Mouse (Mus musculus): Measurements from ENCODE around the gene Mapkapk2.
"Not testable (repeated sequence)": the region's sequence is repeated elsewhere in the genome, so short reads cannot be mapped to it uniquely, and the experiment has no call there.

The Mapkapk2 gene

DNA sequence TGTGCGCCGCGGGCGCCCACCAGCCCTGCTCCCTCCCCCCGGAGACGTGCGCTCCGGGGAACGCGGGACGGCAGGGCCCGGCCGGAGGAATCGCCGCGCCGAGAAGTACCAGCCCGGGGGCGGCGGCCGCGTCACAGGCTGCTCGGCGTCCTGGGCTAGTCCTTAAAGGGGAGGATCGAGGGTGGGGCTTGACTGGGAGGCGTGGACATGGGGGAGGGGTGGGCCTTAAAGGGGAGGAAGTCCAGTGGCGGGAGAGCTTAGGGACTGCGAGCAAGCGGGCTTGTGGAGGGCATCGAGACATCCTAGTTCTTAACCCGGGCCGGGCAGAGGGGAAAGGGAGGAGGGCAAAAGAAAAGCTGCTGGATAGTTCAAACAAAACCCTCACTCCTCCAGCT lies at the start of gene Mapkapk2:
Gene Mapkapk2, minus strand, starts transcription at position 127 of the 395 bp plus-strand sequence.
- peak; percentile 97 for DNase-seq (ENCODE audit: low read depth, low spot score)

DNA sequence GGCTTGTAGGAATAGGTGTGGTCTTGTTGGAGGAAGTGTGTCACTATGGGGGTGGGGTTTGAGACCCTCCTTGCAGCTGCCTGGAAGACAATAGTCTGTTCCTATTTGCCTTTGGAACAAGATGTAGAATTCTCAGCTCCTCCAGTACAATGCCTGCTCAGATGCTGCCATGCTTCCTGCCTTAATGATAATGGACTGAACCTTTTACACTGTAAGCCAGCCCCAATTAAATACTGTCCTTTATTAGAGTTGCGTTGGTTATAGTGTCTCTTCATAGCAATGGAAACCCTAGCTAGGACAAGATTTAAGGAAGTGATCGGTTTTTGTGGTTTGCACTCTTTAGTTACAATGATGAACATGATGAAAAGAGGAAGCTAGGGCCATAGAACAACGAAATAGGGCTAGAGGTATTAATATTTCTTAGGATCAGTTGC lies 48.6 kb upstream of the Mapkapk2 start:
- DNase-seq (ENCODE audit: low read depth, low spot score) = peak; percentile 64

DNA sequence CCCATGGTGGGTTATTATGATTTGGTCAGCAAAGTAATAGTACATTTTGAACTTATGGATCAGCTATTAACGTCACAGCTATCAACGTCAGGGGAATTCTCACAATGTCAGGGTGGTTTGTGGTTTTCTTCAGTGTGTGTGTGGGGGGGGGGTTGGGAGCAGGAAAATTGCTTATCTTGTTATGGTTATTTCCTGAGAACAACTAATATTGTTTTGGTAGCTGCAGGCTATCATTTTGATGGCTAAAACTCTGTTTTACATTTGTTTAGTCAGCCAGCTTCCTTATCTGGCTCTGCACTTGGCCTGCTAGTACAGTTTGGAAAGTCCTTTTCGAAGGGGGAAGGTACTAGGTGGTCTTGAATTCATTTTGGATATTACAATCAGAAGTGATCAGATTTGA lies 47.6 kb upstream of the Mapkapk2 start:
- DNase-seq (ENCODE audit: low read depth, low spot score) = not testable (repeated sequence)

DNA sequence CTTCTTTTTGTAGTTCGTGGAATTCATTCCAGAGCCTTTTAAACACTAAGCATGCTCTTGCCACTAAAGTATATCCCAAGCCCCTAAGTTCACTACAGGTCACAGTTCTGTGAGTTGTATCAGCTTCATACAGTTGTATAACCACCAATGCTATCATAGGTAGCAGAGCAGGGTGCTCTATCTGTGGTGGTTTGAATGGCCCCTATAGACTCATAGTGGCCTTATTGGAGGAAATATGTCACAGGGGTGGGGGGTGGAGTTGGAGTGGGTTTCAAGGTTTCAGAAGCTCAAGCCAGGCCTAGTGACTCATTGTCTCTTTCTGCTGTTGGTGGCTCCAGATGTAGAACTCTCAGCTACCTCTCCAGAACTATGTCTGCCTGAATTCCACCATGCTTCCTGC lies 44.8 kb upstream of the Mapkapk2 start:
- no peak for DNase-seq (ENCODE audit: low read depth, low spot score)

DNA sequence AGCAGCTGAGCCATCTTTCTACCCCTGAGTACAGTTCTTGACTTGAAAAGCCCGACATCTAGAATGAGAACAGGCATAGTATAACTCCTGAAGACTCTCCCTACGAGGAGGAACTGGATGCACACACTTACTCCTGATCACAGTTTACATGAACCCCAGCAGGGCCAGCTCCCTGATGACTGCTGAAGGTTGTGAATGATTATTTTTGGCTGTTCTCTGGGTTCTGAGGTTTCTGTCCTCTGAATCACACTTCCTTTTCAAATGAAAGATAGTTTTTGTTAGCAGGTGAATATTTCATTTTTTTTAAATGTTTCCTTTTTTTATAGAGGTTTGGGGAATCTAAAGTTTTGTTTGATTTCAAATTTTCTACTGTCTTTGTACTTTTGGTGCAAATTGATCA lies 43.8 kb upstream of the Mapkapk2 start:
- no peak for DNase-seq (ENCODE audit: low read depth, low spot score)

DNA sequence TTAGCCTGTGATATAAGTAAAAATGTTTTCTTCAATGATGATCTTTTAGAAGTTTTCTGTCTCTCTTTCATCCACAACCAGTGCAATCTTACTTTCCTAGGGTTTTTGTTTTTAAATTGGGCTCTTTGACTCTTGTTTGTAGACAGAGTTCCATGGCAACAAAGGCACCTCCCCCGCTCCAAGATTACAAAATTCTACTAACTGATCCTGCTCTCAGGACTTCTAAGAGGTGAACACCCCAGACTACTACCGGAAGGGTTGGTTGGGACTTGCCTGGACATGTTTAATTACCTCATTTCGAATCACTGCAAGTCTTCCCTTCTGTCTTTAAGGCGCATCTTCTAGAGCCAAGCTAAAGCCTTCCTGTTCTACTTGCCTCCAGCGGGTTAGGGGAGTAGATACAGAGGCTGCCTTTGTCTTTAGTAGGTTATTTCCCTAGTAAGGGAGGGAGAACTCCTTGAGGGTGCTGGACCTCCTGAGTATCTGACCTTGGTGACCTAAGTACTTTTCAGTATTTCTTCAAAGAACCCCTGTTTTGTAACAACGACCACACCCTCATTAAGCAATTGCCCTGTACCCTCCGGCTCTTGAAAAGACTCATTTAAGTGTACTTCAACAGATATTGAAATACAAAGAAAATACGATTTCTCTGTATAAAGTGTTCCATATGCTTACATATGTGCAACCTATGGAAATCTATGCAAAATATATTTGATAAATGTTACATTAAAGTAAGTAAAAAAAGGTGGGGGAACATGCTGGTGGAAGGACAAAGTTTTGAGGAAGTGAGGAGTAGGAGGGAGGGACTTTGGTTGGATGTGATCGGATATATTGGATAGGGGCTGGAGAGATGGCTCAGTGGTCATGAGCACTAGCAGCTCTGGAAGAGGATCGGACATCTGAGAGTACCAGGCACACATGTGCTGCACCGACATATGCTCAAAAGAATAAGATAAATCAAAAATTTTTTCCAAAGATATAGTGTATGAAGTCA lies 41.8 kb upstream of the Mapkapk2 start:
- DNase-seq (ENCODE audit: low read depth, low spot score) = peak; percentile 95

DNA sequence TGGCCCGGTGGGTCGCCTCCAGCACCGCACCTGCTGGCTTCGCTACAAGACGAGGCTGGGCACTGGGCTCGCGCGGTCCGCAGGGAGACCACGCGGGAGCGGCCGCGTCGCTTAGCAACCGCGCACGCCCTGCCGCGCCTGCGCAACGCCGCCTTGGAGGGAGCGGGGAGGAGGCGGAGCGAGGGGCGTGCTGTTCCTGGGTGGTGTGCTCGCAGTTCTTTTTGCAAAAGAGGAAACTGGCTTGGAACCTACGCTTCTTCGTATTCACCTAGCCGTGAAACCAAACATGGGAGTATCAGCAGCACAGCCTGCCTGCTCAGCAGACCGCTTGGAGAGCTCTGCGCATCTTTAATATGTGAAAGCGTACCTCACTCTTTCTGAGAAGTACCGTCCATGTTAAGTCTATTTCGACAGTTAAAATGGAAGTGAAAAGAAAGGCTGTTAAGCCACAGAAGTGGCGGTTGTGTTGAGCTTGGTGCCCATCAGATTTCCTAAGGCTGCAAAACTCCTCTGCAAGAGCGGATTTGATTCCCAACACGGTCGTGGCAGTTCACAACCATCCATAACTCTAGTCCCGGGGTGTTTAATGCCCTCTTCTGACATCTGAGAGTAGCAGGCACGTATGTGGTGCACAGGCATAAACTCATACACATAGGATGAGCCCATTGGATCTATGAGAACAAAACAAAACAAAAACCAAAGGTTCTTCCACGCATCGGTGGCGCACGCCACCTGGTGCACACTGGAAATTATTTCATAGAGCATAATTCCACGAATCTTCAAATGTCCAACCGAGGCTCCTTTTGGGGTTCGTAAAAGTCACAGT lies 40.8 kb upstream of the Mapkapk2 start, which contains the start of gene Dyrk3:
Gene Dyrk3, minus strand, starts transcription at position 150 of the 826 bp plus-strand sequence.
- DNase-seq (ENCODE audit: low read depth, low spot score) = peak; percentile 97

DNA sequence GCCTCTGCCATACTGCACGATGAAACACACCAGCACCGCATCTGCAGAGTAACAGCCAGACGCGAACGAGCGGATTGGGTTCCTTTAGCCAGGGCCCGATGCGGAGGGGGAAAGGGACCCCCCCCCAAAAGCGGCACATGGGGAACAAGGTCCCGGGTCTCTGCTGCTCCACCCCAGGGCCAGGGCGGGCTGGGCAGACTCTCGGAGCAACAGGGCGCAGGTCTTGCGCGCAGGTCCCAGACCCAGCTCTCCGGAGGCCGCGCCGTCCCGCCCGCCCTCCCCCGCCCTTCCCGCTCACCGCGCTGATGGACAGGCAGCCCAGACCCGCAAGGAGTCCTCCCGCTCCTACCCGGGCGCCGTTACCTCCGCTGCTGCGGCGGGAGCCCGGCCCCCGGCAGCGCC lies 40.1 kb upstream of the Mapkapk2 start:
- DNase-seq (ENCODE audit: low read depth, low spot score) = no peak

DNA sequence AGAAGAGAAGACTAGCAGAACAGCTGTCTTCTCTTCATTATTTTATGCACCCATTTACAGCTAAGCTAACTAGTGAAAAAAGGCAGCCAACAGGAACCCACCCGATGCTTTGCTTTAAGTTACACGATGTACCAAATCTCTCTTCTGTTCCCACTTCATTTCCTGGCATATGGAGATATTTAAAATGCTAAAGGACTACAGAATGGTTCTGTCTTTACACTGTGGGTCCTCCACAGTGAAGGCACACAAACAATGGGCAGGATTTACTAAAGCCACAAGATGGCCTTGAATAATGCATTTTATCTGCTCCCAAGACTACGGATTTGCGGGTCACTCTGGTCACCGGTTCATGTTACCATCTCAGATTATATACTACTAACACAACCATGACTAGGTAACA lies 39.5 kb upstream of the Mapkapk2 start:
- no peak for DNase-seq (ENCODE audit: low read depth, low spot score)

DNA sequence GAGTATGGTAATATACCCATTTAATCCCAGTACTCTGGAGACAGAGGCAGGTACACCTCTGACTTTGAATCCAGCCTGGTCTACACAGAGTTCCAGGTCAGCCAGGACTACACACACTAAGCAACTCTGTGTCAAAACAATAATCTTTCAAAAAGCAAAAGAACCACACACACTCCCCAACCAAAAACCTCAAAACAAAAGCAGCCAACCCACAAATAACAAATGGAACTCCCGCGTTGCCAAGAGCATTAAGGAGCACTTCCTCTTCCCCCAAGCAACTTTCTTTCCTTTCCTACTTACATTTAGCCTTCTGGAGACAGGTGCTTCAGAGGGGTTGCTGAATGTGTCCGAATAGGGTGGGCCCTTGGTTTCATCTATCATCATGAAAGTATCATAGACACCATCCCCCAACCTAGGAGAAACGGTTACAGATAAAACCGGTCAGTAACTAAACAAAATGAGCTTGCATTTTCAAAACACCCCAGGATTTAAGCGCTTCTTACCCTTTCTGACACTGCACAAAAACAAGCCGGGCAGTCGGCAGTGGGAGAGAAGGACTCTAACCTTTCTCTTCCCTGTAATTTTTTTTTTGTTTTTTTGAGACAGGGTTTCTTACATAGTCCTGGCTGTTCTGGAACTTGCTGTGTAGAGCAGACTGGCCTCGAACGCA lies 38.5 kb upstream of the Mapkapk2 start:
- no peak for DNase-seq (ENCODE audit: low read depth, low spot score)

DNA sequence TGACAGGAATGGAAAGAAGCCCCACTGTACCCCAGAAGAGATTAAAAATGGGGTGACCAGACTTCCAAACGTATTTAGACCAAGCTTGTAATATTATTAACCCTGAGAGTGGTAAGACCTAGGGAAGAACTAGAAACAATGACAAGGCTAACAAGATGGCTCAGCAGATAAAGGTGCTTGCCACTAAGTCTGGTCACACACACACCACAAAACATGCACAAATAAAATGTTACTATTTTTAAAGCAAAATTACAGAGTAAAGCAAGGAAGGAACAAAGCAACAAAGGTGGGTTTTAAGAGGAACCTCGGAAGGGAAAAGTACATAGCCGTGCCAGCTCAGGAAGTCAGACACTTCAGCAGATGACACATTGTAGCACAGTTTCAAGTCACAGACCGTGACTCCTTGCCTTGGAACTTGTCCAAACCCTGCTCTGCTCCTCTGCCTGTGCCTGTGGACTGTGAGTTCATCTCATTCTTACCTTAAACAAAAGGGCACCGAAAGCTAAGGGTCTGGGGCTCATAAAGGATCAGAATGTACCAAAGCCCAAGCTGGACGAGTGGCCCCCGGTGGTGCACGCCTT lies 37.4 kb upstream of the Mapkapk2 start:
- DNase-seq (ENCODE audit: low read depth, low spot score) = no peak

DNA sequence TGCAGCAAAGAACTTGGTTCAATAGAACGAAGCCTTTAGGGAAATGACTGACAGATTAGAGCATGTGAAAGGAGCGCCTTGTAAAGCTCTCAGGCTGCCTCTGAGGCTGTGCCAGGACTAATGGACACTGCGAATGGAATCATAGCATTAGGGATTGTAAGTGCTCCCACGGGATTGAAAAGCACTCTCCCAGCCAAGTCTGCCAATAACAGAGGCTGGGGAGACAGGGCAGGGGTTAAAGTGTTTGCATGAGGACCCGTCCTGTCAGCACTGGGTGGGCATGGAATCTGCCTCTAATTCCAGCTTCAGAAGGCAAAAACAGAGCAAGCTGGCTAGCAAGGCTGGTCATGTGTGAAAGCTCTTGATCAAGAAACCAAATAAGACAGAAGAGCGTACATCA lies 36.6 kb upstream of the Mapkapk2 start:
- no peak for DNase-seq (ENCODE audit: low read depth, low spot score)

DNA sequence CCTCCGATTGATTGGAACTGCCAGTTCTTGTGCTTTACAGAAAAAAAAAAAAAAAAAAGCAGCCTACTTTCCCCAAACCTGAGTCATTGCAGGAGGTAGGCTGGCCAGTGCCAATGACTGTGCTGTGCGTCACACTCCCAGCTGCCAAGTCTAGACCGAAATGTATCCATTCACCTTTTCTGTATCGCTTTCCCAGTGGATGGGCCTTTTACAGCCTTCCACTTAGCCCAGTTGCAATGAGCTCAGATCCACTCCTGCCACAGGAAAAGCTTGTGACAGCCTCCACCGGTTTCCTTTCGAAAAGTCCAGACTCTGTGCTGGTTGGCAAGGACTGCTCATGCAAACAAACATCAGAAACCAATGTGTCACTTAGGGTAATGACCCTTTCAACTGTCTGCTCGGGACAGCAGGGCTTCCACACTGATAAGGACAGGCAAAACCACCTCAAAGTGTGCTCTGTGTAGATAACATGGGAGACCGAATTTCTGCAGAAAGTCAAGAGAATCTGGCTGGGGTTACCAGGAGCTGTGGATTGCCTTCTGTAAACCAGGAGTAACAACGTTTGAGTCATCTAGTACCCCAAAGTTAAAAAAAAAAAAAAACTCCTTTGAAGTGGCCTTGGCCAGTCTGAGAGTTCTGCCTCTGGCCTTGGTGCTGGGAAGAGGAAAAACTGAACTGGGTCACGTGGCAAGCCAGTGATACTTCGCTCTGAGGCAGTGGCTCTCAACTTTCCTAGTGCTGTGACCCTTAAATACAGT lies 28.5 kb upstream of the Mapkapk2 start:
- no peak for DNase-seq (ENCODE audit: low read depth, low spot score)

DNA sequence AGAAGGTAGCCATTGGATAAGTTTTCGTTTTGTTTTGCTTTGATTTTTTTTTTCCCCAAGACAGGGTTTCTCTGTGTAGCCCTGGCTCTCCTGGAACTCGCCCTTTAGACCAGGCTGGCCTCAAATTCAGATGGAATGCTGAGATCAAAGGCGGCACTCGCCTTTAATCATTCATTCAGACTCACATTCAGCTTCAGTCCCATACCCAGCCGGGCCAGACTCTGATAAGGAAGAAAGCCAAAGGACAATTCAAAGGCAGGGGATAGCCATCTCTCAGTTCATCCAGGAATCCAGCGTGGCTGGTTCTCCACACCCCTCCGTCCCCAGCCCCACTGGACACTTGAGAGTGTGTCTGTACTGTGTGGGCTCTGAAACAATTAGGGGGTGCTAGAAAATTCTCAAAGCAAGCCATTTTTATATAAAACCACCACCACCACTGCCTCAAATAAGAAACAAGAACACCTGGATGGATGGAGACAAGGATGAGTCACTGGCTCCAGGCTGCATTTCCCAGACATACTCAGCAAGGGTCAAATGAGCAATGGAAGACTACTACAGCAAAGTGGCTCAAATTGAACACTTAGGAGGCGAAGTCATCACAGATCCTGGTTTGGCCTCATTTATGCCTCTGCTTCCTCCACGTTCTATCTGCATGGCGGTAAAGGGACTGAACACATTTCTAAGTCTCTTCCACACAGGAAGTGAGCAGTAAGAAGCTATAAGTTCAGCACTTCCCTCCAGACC lies 26.1 kb upstream of the Mapkapk2 start:
- peak; percentile 54 for DNase-seq (ENCODE audit: low read depth, low spot score)

DNA sequence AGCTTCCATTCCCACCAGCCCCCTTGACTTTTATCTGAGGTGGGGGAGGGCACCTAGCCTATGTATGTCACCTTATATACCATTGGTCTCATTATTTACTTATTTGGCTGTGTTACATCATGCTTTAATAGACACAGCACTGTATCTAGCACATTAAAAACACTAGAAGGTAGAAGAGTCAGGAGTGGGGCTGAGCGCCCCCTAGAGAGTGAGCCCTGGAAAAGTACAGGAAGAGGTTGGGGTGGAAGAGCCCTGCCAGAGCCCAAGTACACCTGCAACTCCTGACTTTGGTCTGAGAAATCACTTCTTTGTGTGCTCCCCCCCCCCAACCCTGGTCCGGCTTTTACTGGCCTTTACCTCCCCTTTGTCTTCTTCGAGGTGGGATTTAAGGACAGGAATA lies 24.4 kb upstream of the Mapkapk2 start:
- DNase-seq (ENCODE audit: low read depth, low spot score) = peak; percentile 64

DNA sequence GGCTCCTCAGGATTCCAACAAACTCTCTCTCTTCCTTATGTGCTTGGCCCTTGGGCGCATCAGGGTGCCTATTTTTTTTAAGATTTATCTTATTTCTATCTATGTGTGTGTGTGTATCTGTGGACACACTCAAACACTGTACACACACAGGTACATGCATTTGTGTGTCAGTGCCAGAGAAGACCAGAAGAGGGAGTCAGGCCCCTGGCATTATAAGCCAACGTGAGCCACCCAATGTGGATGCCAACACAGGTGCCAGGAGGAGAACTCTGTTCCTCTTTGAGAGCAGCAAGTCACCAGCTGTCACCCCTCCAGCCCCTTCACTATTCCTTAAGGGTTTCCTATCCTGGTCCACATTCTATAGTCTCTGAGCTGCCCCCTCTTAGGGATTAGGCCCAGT lies 21.4 kb upstream of the Mapkapk2 start:
- DNase-seq (ENCODE audit: low read depth, low spot score) = no peak

DNA sequence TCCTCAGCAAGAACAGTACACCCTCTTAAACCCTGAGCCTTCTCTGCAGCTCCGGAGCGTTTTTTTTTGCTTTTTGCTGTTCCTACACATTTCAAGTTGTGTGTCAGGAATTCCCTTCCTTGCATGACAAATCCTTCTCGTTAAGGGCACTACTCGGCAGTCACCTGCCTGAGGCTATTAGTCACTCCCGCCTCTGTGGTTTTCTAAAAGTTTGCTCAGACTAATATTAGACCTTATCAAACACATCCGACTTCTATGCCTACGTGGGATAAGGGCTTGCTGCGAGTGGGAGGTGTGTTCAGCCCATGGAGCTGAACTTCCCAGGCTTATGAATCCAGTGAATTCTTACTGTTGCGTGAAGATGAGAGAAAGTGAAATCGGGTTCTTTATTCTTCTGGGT lies 20.9 kb upstream of the Mapkapk2 start:
- DNase-seq (ENCODE audit: low read depth, low spot score) = no peak

DNA sequence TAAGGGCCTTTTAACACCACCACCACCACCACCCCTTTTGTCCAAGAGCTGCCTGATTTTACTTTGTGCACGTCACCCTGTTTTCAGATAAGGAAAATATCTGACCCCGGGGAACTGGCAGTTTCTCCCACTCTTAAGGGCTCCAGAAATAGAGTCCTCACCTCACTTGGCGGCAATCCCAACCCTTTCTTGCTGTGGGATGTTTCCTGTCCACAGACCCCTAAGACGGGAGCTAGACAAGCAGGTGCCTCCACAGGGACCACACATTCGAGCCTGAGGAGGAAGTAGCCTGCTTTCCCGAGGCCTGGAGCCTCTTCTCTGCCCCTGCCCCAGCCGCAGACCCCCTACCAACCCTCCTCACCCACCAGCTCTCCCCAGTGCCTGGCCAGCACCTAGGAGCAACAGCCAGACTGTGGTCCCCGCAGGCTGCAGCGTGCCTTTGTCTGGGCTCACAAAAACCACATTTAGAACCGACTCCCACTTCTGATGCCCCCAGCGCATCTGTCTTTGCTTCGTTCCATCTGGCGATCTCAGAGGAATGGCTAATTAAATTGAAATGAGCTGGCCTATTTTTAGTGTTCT lies 18.9 kb upstream of the Mapkapk2 start:
- no peak for DNase-seq (ENCODE audit: low read depth, low spot score)

DNA sequence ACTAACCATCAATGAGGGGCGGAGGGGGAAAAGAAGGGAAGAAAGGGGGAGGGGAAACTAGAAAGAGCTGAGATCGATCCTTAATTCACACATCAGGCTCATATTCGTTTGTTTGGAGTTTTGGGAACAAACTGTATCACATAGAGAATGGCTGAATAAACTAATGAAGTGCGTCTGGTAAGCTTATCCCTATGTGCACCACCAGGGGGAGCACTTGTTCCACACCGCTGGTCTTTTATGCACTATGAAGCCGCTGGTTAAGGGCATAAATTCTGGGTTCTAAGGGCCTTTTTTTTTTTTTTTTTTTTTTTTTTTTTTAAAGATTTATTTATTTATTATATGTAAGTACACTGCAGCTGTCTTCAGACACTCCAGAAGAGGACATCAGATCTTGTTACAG lies 18.3 kb upstream of the Mapkapk2 start:
- peak; percentile 83 for DNase-seq (ENCODE audit: low read depth, low spot score)

DNA sequence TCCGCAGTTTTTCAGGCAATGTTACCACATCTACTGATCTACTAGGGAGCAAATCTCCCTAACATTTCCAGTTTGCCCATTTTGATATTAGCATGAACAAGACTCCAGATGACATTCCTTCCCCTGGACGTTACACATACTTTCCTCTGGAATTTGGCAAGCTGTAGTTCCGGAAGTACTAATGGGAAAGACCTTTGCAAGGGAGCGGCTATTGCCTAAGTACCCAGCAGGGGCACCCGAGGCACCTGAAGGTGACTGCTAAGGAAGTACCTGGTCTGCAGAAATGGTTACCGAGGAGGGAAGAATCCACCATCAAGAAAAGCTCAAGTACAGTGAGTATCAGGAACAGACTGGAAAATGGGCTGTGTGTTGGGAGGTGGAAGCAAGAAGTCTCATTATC lies 14.9 kb upstream of the Mapkapk2 start:
- DNase-seq (ENCODE audit: low read depth, low spot score) = peak; percentile 83
